Mouse (Mus musculus): ENCODE data around the gene Morn5. TPM values are rescaled to one million over a fixed set of nuclear protein-coding genes. Genes with fewer than 3 reads are reported as not detected.

The Morn5 gene
- polyA plus RNA-seq, 1 experiment from 2014 or later = not detected

- Histone ChIP-seq H3K4me2 (ENCODE audit: low read length) (no peak overlapping the region), H3K36me3 (ENCODE audit: control insufficient read depth, insufficient read depth, low read length) (no peaks in the 10 kb centered on the region), H3K4me1 (ENCODE audit: control insufficient read depth in 2 of 2, insufficient read depth in 2 of 2, low read length in 2 of 2) (no peaks in the 10 kb centered on the region), H3K27me3 (ENCODE audit: control insufficient read depth, insufficient read depth, low read length) (peaks cover 3% of the 10 kb centered on the region), H3K9ac (ENCODE audit: low read length) (no peak overlapping the region), H3K9me3 (ENCODE audit: control insufficient read depth, low read length) (no peaks in the 10 kb centered on the region), H3K27ac (replicated peaks in 1 of 2; ENCODE audit: control insufficient read depth in 1 of 2, insufficient read depth in 1 of 2, low read depth in 2 of 2, low read length in 2 of 2) (no peak overlapping the region), H3K4me3 (ENCODE audit: control insufficient read depth in 1 of 2, insufficient read depth in 1 of 2, low read depth in 1 of 2, low read length in 2 of 2) (no peak overlapping the region)
- ATAC-seq (ENCODE audit: insufficient number of reproducible peaks, insufficient read depth, low FRiP score, low read depth) = no peak
- 70% methylated on average over 8 of the region's 8 CpGs for WGBS
These were observed 22.5 kb downstream of the Morn5 start for GRCm38 (mm10) chr2:36071660-36072305.

- Histone ChIP-seq H3K9me3 (ENCODE audit: control insufficient read depth, low read length) (no peaks in the 10 kb centered on the region), H3K4me2 (ENCODE audit: low read length) (no peak overlapping the region), H3K9ac (ENCODE audit: low read length) (no peak overlapping the region), H3K27me3 (ENCODE audit: control insufficient read depth, insufficient read depth, low read length) (peaks cover 19% of the 10 kb centered on the region), H3K27ac (replicated peaks in 1 of 2; ENCODE audit: control insufficient read depth in 1 of 2, insufficient read depth in 1 of 2, low read depth in 2 of 2, low read length in 2 of 2) (no peak overlapping the region), H3K4me3 (ENCODE audit: control insufficient read depth in 1 of 2, insufficient read depth in 1 of 2, low read depth in 1 of 2, low read length in 2 of 2) (no peak overlapping the region), H3K4me1 (ENCODE audit: control insufficient read depth in 2 of 2, insufficient read depth in 2 of 2, low read length in 2 of 2) (no peaks in the 10 kb centered on the region), H3K36me3 (ENCODE audit: control insufficient read depth, insufficient read depth, low read length) (no peaks in the 10 kb centered on the region)
- WGBS = 38% methylated on average over 3 of the region's 3 CpGs
- no peak for ATAC-seq (ENCODE audit: insufficient number of reproducible peaks, insufficient read depth, low FRiP score, low read depth)
These were observed 24.5 kb downstream of the Morn5 start for GRCm38 (mm10) chr2:36073781-36074180.

- H3K9me3 ChIP-seq (ENCODE audit: control insufficient read depth, low read length) = no peaks in the 10 kb centered on the region
- no peaks in the 10 kb centered on the region for H3K4me1 ChIP-seq (ENCODE audit: control insufficient read depth in 2 of 2, insufficient read depth in 2 of 2, low read length in 2 of 2)
- peaks cover 24% of the 10 kb centered on the region for H3K27me3 ChIP-seq (ENCODE audit: control insufficient read depth, insufficient read depth, low read length)
- ATAC-seq (ENCODE audit: insufficient number of reproducible peaks, insufficient read depth, low FRiP score, low read depth) = no peak
- H3K27ac ChIP-seq (replicated peaks in 1 of 2; ENCODE audit: control insufficient read depth in 1 of 2, insufficient read depth in 1 of 2, low read depth in 2 of 2, low read length in 2 of 2) = no peak overlapping the region
- H3K9ac ChIP-seq (ENCODE audit: low read length) = no peak overlapping the region
- H3K4me3 ChIP-seq (ENCODE audit: control insufficient read depth in 1 of 2, insufficient read depth in 1 of 2, low read depth in 1 of 2, low read length in 2 of 2) = no peak overlapping the region
- 82% methylated on average over 5 of the region's 5 CpGs for WGBS
- H3K36me3 ChIP-seq (ENCODE audit: control insufficient read depth, insufficient read depth, low read length) = no peaks in the 10 kb centered on the region
- no peak overlapping the region for H3K4me2 ChIP-seq (ENCODE audit: low read length)
These were observed 26.0 kb downstream of the Morn5 start for GRCm38 (mm10) chr2:36075210-36075609.

GRCm38 (mm10) chr2:36077160-36077761, 28.0 kb downstream of the Morn5 start:
- H3K4me3 ChIP-seq (ENCODE audit: control insufficient read depth in 1 of 2, insufficient read depth in 1 of 2, low read depth in 1 of 2, low read length in 2 of 2) = no peak overlapping the region
- no peak overlapping the region for H3K9ac ChIP-seq (ENCODE audit: low read length)
- H3K36me3 ChIP-seq (ENCODE audit: control insufficient read depth, insufficient read depth, low read length) = no peaks in the 10 kb centered on the region
- H3K4me2 ChIP-seq (ENCODE audit: low read length) = no peak overlapping the region
- ATAC-seq (ENCODE audit: insufficient number of reproducible peaks, insufficient read depth, low FRiP score, low read depth) = no peak
- H3K4me1 ChIP-seq (ENCODE audit: control insufficient read depth in 2 of 2, insufficient read depth in 2 of 2, low read length in 2 of 2) = peaks cover 0 to 4% of the 10 kb centered on the region in 2 experiments; a peak in 1 of 4 replicates
- H3K9me3 ChIP-seq (ENCODE audit: control insufficient read depth, low read length) = no peaks in the 10 kb centered on the region
- WGBS = 21% methylated on average over 11 of the region's 11 CpGs
- H3K27me3 ChIP-seq (ENCODE audit: control insufficient read depth, insufficient read depth, low read length) = peaks cover 31% of the 10 kb centered on the region
- no peak overlapping the region for H3K27ac ChIP-seq (replicated peaks in 1 of 2; ENCODE audit: control insufficient read depth in 1 of 2, insufficient read depth in 1 of 2, low read depth in 2 of 2, low read length in 2 of 2)

DNA sequence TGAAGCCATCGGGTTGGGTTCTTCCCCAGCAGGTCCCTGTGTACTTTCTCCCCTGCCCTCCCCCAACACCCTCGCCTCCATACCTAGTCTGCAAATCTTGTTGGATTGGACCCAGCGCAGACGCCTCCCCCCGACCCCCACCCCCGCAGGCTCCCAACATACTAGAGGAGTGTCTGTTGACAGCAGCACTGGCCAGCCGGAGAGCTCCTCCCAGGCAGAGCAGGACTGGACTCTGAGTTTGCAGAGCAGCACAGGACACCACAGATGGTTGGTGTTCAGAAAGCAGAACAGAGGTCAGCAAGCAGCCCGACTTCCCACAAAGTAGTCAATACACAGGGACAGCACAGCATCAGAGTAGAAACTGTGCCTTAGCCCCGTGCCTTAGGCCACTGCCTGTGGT, 32.2 kb downstream of the Morn5 start:
- Histone ChIP-seq H3K36me3 (ENCODE audit: control insufficient read depth, insufficient read depth, low read length) (no peaks in the 10 kb centered on the region), H3K4me3 (ENCODE audit: control insufficient read depth in 1 of 2, insufficient read depth in 1 of 2, low read depth in 1 of 2, low read length in 2 of 2) (no peak overlapping the region), H3K27me3 (ENCODE audit: control insufficient read depth, insufficient read depth, low read length) (peaks cover 47% of the 10 kb centered on the region), H3K27ac (replicated peaks in 1 of 2; ENCODE audit: control insufficient read depth in 1 of 2, insufficient read depth in 1 of 2, low read depth in 2 of 2, low read length in 2 of 2) (no peak overlapping the region), H3K4me2 (ENCODE audit: low read length) (no peak overlapping the region), H3K9me3 (ENCODE audit: control insufficient read depth, low read length) (no peaks in the 10 kb centered on the region), H3K9ac (ENCODE audit: low read length) (no peak overlapping the region), H3K4me1 (ENCODE audit: control insufficient read depth in 2 of 2, insufficient read depth in 2 of 2, low read length in 2 of 2) (peaks cover 0 to 4% of the 10 kb centered on the region in 2 experiments; a peak in 1 of 4 replicates)
- WGBS = 19% methylated on average over 9 of the region's 9 CpGs
- no peak for ATAC-seq (ENCODE audit: insufficient number of reproducible peaks, insufficient read depth, low FRiP score, low read depth)

DNA sequence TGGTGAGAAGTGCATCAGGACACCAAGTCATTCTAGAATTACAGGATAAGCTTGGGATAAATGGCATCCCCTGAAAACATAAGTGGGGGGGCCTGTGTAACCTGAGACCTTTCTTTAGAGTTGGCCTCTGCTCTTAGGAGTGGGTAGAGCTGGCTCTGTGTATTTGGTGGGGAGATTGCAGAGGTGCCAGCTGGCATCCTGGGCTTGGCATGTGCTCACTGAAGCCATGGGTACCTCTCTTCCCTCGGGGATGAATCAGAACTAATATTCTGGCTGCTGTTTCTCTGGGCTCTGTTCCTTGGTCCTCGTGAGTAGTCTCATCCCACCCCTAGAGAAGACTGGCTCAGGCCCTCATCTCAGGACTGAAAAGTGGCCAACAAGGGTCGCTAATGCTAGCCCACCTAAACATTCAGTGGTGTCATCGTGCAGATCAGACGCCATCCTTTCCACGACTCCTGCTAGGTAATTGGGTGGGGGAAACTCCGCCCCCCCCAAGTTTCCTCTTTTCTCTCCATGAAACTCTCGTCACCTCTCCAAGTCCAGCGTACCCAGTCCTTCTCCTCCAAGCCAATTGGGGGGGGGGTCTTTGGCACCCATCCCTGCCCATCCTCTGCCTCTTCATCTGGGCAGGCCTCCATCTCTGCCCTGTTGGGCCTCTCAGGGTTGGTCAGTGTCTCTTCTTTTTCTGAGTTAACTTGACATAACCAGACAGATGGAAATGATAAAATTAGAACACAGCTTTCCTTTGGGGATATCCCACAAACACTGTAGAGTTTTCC, 33.7 kb downstream of the Morn5 start:
- no peak overlapping the region for H3K9ac ChIP-seq (ENCODE audit: low read length)
- no peaks in the 10 kb centered on the region for H3K9me3 ChIP-seq (ENCODE audit: control insufficient read depth, low read length)
- H3K4me3 ChIP-seq (ENCODE audit: control insufficient read depth in 1 of 2, insufficient read depth in 1 of 2, low read depth in 1 of 2, low read length in 2 of 2) = no peak overlapping the region
- WGBS = 73% methylated on average over 9 of the region's 9 CpGs
- peaks cover 0 to 4% of the 10 kb centered on the region in 2 experiments; a peak in 1 of 4 replicates for H3K4me1 ChIP-seq (ENCODE audit: control insufficient read depth in 2 of 2, insufficient read depth in 2 of 2, low read length in 2 of 2)
- H3K27ac ChIP-seq (replicated peaks in 1 of 2; ENCODE audit: control insufficient read depth in 1 of 2, insufficient read depth in 1 of 2, low read depth in 2 of 2, low read length in 2 of 2) = no peak overlapping the region
- no peak for ATAC-seq (ENCODE audit: insufficient number of reproducible peaks, insufficient read depth, low FRiP score, low read depth)
- peaks cover 47% of the 10 kb centered on the region for H3K27me3 ChIP-seq (ENCODE audit: control insufficient read depth, insufficient read depth, low read length)
- H3K4me2 ChIP-seq (ENCODE audit: low read length) = no peak overlapping the region
- no peaks in the 10 kb centered on the region for H3K36me3 ChIP-seq (ENCODE audit: control insufficient read depth, insufficient read depth, low read length)

GRCm38 (mm10) chr2:36085041-36085440, 35.8 kb downstream of the Morn5 start:
- 62% methylated on average over 1 of the region's 1 CpGs for WGBS
- no peaks in the 10 kb centered on the region for H3K36me3 ChIP-seq (ENCODE audit: control insufficient read depth, insufficient read depth, low read length)
- H3K9ac ChIP-seq (ENCODE audit: low read length) = no peak overlapping the region
- no peak overlapping the region for H3K27ac ChIP-seq (replicated peaks in 1 of 2; ENCODE audit: control insufficient read depth in 1 of 2, insufficient read depth in 1 of 2, low read depth in 2 of 2, low read length in 2 of 2)
- H3K4me3 ChIP-seq (ENCODE audit: control insufficient read depth in 1 of 2, insufficient read depth in 1 of 2, low read depth in 1 of 2, low read length in 2 of 2) = no peak overlapping the region
- no peak overlapping the region for H3K4me2 ChIP-seq (ENCODE audit: low read length)
- ATAC-seq (ENCODE audit: insufficient number of reproducible peaks, insufficient read depth, low FRiP score, low read depth) = no peak
- H3K4me1 ChIP-seq (ENCODE audit: control insufficient read depth in 2 of 2, insufficient read depth in 2 of 2, low read length in 2 of 2) = peaks cover 0 to 4% of the 10 kb centered on the region in 2 experiments; a peak in 1 of 4 replicates
- H3K9me3 ChIP-seq (ENCODE audit: control insufficient read depth, low read length) = no peaks in the 10 kb centered on the region
- peaks cover 57% of the 10 kb centered on the region for H3K27me3 ChIP-seq (ENCODE audit: control insufficient read depth, insufficient read depth, low read length)

Measured in heart, embryonic 14.5 days (tissue).